Mouse (Mus musculus): ENCODE data around the gene Lyzl4.

Gene Lyzl4

GRCm38 (mm10) chr9:121641235-121641915 is 521 bp downstream of the Lyzl4 start:
- Histone ChIP-seq H3K4me1 (replicated peaks; ENCODE audit: low read depth, low read length) (peaks cover 25% of the 10 kb centered on the region), H3K4me3 (replicated peaks; ENCODE audit: low read length) (peak overlapping the region; percentile 88), H3K9me3 (ENCODE audit: low read length) (peaks cover 15% of the 10 kb centered on the region), H3K36me3 (ENCODE audit: insufficient read depth, low read length) (no peaks in the 10 kb centered on the region), H3K27me3 (ENCODE audit: insufficient read depth, low read length) (peaks cover 96% of the 10 kb centered on the region)
- TF ChIP-seq POU5F1 (IDR thresholded peaks at IDR 0.05; ENCODE audit: borderline replicate concordance, low read length), result no peak
- no peak for TF ChIP-seq NANOG (IDR thresholded peaks at IDR 0.05; ENCODE audit: borderline replicate concordance, low read length)
- TF ChIP-seq CTCF (conservative IDR thresholded peaks at IDR 0.05; ENCODE audit: low read length), result no peak

GRCm38 (mm10) chr9:121639790-121640189 is 2.1 kb downstream of the Lyzl4 start:
- Histone ChIP-seq H3K36me3 (ENCODE audit: insufficient read depth, low read length) (no peaks in the 10 kb centered on the region), H3K9me3 (ENCODE audit: low read length) (peaks cover 15% of the 10 kb centered on the region), H3K4me3 (replicated peaks; ENCODE audit: low read length) (no peak overlapping the region), H3K4me1 (replicated peaks; ENCODE audit: low read depth, low read length) (peaks cover 25% of the 10 kb centered on the region), H3K27me3 (ENCODE audit: insufficient read depth, low read length) (peaks cover 93% of the 10 kb centered on the region)
- TF ChIP-seq POU5F1 (IDR thresholded peaks at IDR 0.05; ENCODE audit: borderline replicate concordance, low read length) (no peak), CTCF (conservative IDR thresholded peaks at IDR 0.05; ENCODE audit: low read length) (no peak), NANOG (IDR thresholded peaks at IDR 0.05; ENCODE audit: borderline replicate concordance, low read length) (no peak)

- no peak for TF ChIP-seq CTCF (conservative IDR thresholded peaks at IDR 0.05; ENCODE audit: low read length)
- no peak for TF ChIP-seq POU5F1 (IDR thresholded peaks at IDR 0.05; ENCODE audit: borderline replicate concordance, low read length)
- no peak overlapping the region for H3K4me3 ChIP-seq (replicated peaks; ENCODE audit: low read length)
- H3K4me1 ChIP-seq (replicated peaks; ENCODE audit: low read depth, low read length), result peaks cover 5% of the 10 kb centered on the region; the same call in 1 of the 2 replicates
- peaks cover 91% of the 10 kb centered on the region for H3K27me3 ChIP-seq (ENCODE audit: insufficient read depth, low read length)
- peaks cover 9% of the 10 kb centered on the region for H3K9me3 ChIP-seq (ENCODE audit: low read length)
- no peaks in the 10 kb centered on the region for H3K36me3 ChIP-seq (ENCODE audit: insufficient read depth, low read length)
These were observed 5.9 kb downstream of the Lyzl4 start for GRCm38 (mm10) chr9:121635835-121636576.

GRCm38 (mm10) chr9:121633306-121633705 is 8.6 kb downstream of the Lyzl4 start:
- TF ChIP-seq CTCF (conservative IDR thresholded peaks at IDR 0.05; ENCODE audit: low read length), result no peak
- TF ChIP-seq NANOG (IDR thresholded peaks at IDR 0.05; ENCODE audit: borderline replicate concordance, low read length), result no peak
- no peak for TF ChIP-seq POU5F1 (IDR thresholded peaks at IDR 0.05; ENCODE audit: borderline replicate concordance, low read length)
- Histone ChIP-seq H3K36me3 (ENCODE audit: insufficient read depth, low read length) (no peaks in the 10 kb centered on the region), H3K9me3 (ENCODE audit: low read length) (no peaks in the 10 kb centered on the region), H3K4me1 (replicated peaks; ENCODE audit: low read depth, low read length) (no peaks in the 10 kb centered on the region), H3K27me3 (ENCODE audit: insufficient read depth, low read length) (peaks cover 71% of the 10 kb centered on the region), H3K4me3 (replicated peaks; ENCODE audit: low read length) (no peak overlapping the region)

DNA sequence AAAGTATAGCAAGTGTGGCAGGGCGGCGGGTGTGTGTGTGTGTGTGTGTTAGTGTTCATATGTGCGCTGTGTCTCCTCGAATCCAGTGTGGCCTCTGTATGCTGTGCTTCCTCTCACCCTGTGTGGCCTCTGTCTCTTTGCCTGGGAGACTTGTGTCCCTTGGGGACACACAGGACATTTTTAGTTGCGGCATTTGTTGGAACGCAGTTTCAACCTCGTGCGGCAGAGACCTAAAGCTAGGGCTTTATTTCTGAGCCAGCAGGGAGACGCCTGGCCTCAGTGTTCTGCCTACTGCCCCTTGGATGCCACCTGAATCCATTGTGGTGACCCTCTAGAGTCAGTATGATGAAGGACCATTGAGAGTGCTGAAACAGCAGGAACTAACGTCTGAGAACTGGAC is 9.0 kb downstream of the Lyzl4 start:
- H3K27me3 ChIP-seq (ENCODE audit: insufficient read depth, low read length), result peaks cover 67% of the 10 kb centered on the region
- H3K4me1 ChIP-seq (replicated peaks; ENCODE audit: low read depth, low read length), result no peaks in the 10 kb centered on the region
- H3K36me3 ChIP-seq (ENCODE audit: insufficient read depth, low read length), result no peaks in the 10 kb centered on the region
- H3K9me3 ChIP-seq (ENCODE audit: low read length), result no peaks in the 10 kb centered on the region
- H3K4me3 ChIP-seq (replicated peaks; ENCODE audit: low read length), result no peak overlapping the region
- TF ChIP-seq NANOG (IDR thresholded peaks at IDR 0.05; ENCODE audit: borderline replicate concordance, low read length) (no peak), POU5F1 (IDR thresholded peaks at IDR 0.05; ENCODE audit: borderline replicate concordance, low read length) (no peak), CTCF (conservative IDR thresholded peaks at IDR 0.05; ENCODE audit: low read length) (no peak)

- Histone ChIP-seq H3K27me3 (ENCODE audit: insufficient read depth, low read length) (peaks cover 59% of the 10 kb centered on the region), H3K4me1 (replicated peaks; ENCODE audit: low read depth, low read length) (no peaks in the 10 kb centered on the region), H3K9me3 (ENCODE audit: low read length) (no peaks in the 10 kb centered on the region), H3K36me3 (ENCODE audit: insufficient read depth, low read length) (no peaks in the 10 kb centered on the region), H3K4me3 (replicated peaks; ENCODE audit: low read length) (no peak overlapping the region)
- TF ChIP-seq POU5F1 (IDR thresholded peaks at IDR 0.05; ENCODE audit: borderline replicate concordance, low read length) (no peak), NANOG (IDR thresholded peaks at IDR 0.05; ENCODE audit: borderline replicate concordance, low read length) (no peak)
These were observed 9.9 kb downstream of the Lyzl4 start for GRCm38 (mm10) chr9:121631946-121632345.

DNA sequence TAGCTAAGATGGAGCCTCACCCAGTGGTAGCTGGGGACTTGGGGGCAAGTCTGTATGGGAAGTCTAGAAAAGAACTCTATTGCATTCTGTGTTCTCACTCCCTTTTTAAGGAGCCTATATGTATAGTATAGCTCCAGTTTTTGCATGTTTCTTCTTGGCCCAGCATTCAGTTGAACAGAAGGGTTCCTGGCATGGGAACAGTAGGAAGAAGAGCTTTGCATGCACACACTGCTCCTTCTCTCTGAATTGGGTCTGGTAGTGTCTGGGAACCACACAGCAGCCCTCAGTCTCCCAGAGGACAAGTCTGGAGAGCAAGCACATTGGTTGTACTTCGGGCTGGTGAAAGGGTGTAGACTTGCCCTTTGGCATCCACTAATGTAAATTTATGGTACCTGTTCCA is 11.3 kb downstream of the Lyzl4 start:
- H3K27me3 ChIP-seq (ENCODE audit: insufficient read depth, low read length), result peaks cover 47% of the 10 kb centered on the region
- TF ChIP-seq CTCF (conservative IDR thresholded peaks at IDR 0.05; ENCODE audit: low read length) (no peak), POU5F1 (IDR thresholded peaks at IDR 0.05; ENCODE audit: borderline replicate concordance, low read length) (no peak), NANOG (IDR thresholded peaks at IDR 0.05; ENCODE audit: borderline replicate concordance, low read length) (no peak)
- no peak overlapping the region for H3K4me3 ChIP-seq (replicated peaks; ENCODE audit: low read length)
- H3K4me1 ChIP-seq (replicated peaks; ENCODE audit: low read depth, low read length), result no peaks in the 10 kb centered on the region
- no peaks in the 10 kb centered on the region for H3K9me3 ChIP-seq (ENCODE audit: low read length)
- no peaks in the 10 kb centered on the region for H3K36me3 ChIP-seq (ENCODE audit: insufficient read depth, low read length)

- Histone ChIP-seq H3K27me3 (ENCODE audit: insufficient read depth, low read length) (peaks cover 10% of the 10 kb centered on the region; the same call in 1 of the 2 replicates), H3K36me3 (ENCODE audit: insufficient read depth, low read length) (no peaks in the 10 kb centered on the region), H3K4me3 (replicated peaks; ENCODE audit: low read length) (no peak overlapping the region), H3K4me1 (replicated peaks; ENCODE audit: low read depth, low read length) (no peaks in the 10 kb centered on the region), H3K9me3 (ENCODE audit: low read length) (no peaks in the 10 kb centered on the region)
- no peak for TF ChIP-seq NANOG (IDR thresholded peaks at IDR 0.05; ENCODE audit: borderline replicate concordance, low read length)
- TF ChIP-seq POU5F1 (IDR thresholded peaks at IDR 0.05; ENCODE audit: borderline replicate concordance, low read length), result no peak
- no peak for TF ChIP-seq CTCF (conservative IDR thresholded peaks at IDR 0.05; ENCODE audit: low read length)
These were observed 17.0 kb downstream of the Lyzl4 start for GRCm38 (mm10) chr9:121624920-121625319.
